Mouse (Mus musculus) lung, adult 2 months (tissue): ENCODE data around the gene Vps13d. TPM values are rescaled to one million over a fixed set of nuclear protein-coding genes. Genes with fewer than 3 reads are reported as not detected.

Source experiments
- DNase-seq: peaks from one replicate; pipeline ENCODE4 v3.0.0; 2022
- H3K4me1 ChIP-seq: fragments of 200-500 bp; 2 replicates; pipeline ENCODE4 v1.6.1; 2011; ENCODE audit warnings: low read length; ENCODE audit not compliant: control insufficient read depth, insufficient read depth
- H3K4me3 ChIP-seq: fragments of 200-500 bp; replicated peaks from 2 replicates; pipeline ENCODE3; 2011; ENCODE audit warnings: low read depth, mild to moderate bottlenecking, control low read depth, low read length; ENCODE audit errors: extremely low read depth
- CTCF ChIP-seq: fragments of 200-500 bp; IDR thresholded peaks from 2 replicates; pipeline ENCODE4 v1.5.1; 2011; ENCODE audit warnings: mild to moderate bottlenecking, low read length, control low read depth; ENCODE audit not compliant: insufficient read depth
- POLR2A ChIP-seq: fragments of 200-500 bp; IDR thresholded peaks from 2 replicates; pipeline ENCODE4 v1.6.1; 2011; ENCODE audit warnings: low read depth, mild to moderate bottlenecking, control low read depth, low read length, borderline replicate concordance; ENCODE audit errors: extremely low read depth
- WGBS: fragments of 180-500 bp; shearing (Covaris S2); methylation state at CpG from one replicate; pipeline ENCODE4 v1.1.7; 2018; 5-methylcytosine and 5-hydroxymethylcytosine counted together
- polyA plus RNA-seq: library from polyadenylated mRNA; depleted of rRNA; stranded (reverse); fragments of >200 nt; gene quantifications from 2 replicates; pipeline ENCODE4 v1.2.3, GENCODE M21; 2012; rRNA removed

Vps13d gene
- polyA plus RNA-seq, 1 experiment: 15.7 TPM

GRCm38 (mm10) chr4:144930366-144930765 is 264.4 kb downstream of the Vps13d start:
- no peak for TF ChIP-seq POLR2A
- TF ChIP-seq CTCF: no peak
- no peak overlapping the region for H3K4me3 ChIP-seq
- 11% methylated on average over 10 of the region's 10 CpGs for WGBS
- peaks cover 12% of the 10 kb centered on the region for H3K4me1 ChIP-seq
- peak; percentile 85 for DNase-seq

- 50% methylated on average over 1 of the region's 1 CpGs for WGBS
- peak; percentile 74 for DNase-seq
- TF ChIP-seq POLR2A (no peak), CTCF (no peak)
- Histone ChIP-seq H3K4me1 (peaks cover 12% of the 10 kb centered on the region), H3K4me3 (no peak overlapping the region)
Observed at GRCm38 (mm10) chr4:144929811-144930221, 265.0 kb downstream of the Vps13d start.

GRCm38 (mm10) chr4:144928693-144929436 is 265.9 kb downstream of the Vps13d start:
- Histone ChIP-seq H3K4me3 (no peak overlapping the region), H3K4me1 (peaks cover 12% of the 10 kb centered on the region)
- TF ChIP-seq POLR2A (no peak), CTCF (no peak)
- 70% methylated on average over 5 of the region's 5 CpGs for WGBS
- DNase-seq: no peak

Other genes starting within 250 kb of the Vps13d start
- gene Tnfrsf1b, start 51.9 kb upstream of the Vps13d start, polyA plus RNA-seq: 32.2 and 39.5 TPM in 2 replicates
- 0.24 and 0.28 TPM in 2 replicates for gene Tnfrsf8, start 120.2 kb upstream of the Vps13d start, polyA plus RNA-seq